Mouse (Mus musculus) midbrain, embryonic 15.5 days (tissue): Measurements from ENCODE around the gene Camta1. TPM values are rescaled to one million over a fixed set of nuclear protein-coding genes. Genes with fewer than 3 reads are reported as not detected.

Source experiments
- ATAC-seq: fragments of 200-750 bp; cut with Nextera tagmentation; replicated peaks from 2 replicates; pipeline ENCODE4 v1.8.0; 2017; ENCODE audit warnings: moderate TSS enrichment
- H3K27ac ChIP-seq: fragments of 300-500 bp; sonication (generic); 2 replicates; pipeline ENCODE4 v1.5.1; 2015; ENCODE audit warnings: mild to moderate bottlenecking, inconsistent platforms
- H3K27me3 ChIP-seq: fragments of 300-500 bp; sonication (generic); replicated peaks from 2 replicates; pipeline ENCODE4 v1.6.1; 2015; ENCODE audit warnings: inconsistent platforms
- H3K36me3 ChIP-seq: fragments of 300-500 bp; sonication (generic); replicated peaks from 2 replicates; pipeline ENCODE4 v1.6.1; 2015; ENCODE audit warnings: inconsistent platforms
- H3K4me1 ChIP-seq: fragments of 300-500 bp; sonication (generic); 2 replicates; pipeline ENCODE4 v1.6.1; 2015; ENCODE audit warnings: inconsistent platforms
- H3K4me2 ChIP-seq: fragments of 300-500 bp; sonication (generic); 2 replicates; pipeline ENCODE4 v1.6.1; 2015; ENCODE audit warnings: inconsistent platforms, mild to moderate bottlenecking, moderate library complexity
- H3K4me3 ChIP-seq: fragments of 300-500 bp; sonication (generic); 2 replicates; pipeline ENCODE4 v1.5.1; 2015; ENCODE audit warnings: mild to moderate bottlenecking, inconsistent platforms
- H3K9ac ChIP-seq: fragments of 300-500 bp; sonication (generic); 2 replicates; pipeline ENCODE4 v1.6.1; 2015; ENCODE audit warnings: mild to moderate bottlenecking, inconsistent platforms
- H3K9me3 ChIP-seq: fragments of 300-500 bp; sonication (generic); 2 replicates; pipeline ENCODE4 v1.6.1; 2016; ENCODE audit warnings: inconsistent platforms
- WGBS: fragments of 180-500 bp; shearing (Covaris S2); methylation state at CpG from one replicate; pipeline ENCODE4 v1.1.7; 2015; ENCODE audit warnings: mixed read lengths; 5-methylcytosine and 5-hydroxymethylcytosine counted together
- polyA plus RNA-seq: library from polyadenylated mRNA; unstranded; fragments of >200 nt; fragmentation: Nextera tagmentation; extraction: Ambion mirVana; gene quantifications from 2 replicates; pipeline ENCODE4 v1.2.1, GENCODE M21; 2015

Gene Camta1
- polyA plus RNA-seq, 1 experiment from 2014 or later: 156 TPM

DNA sequence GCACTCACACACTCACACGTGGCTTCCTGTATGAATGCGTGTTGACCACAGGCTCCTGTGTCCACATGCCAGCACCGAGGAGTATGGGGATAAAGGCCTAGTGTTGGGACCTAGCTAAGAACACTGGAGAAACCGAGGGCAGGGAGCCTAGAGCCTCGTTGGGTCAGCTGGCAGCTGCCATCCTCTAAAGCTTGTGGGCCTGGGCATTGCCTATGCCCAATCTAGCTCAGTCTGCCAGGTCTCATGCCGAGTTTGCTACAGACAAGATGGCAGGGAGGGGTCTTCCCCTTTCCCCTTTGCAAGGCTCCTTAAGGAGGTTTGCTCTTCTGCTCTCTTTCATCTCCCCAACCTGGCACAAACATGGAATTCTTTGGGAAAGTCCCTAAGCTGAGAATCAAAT, 555.9 kb downstream of the Camta1 start:
- H3K27me3 ChIP-seq: no peaks in the 10 kb centered on the region
- no peak overlapping the region for H3K4me2 ChIP-seq
- no peak overlapping the region for H3K9ac ChIP-seq
- H3K9me3 ChIP-seq: no peaks in the 10 kb centered on the region
- H3K4me3 ChIP-seq: no peak overlapping the region
- H3K4me1 ChIP-seq: peaks cover 27% of the 10 kb centered on the region
- H3K36me3 ChIP-seq: no peaks in the 10 kb centered on the region
- 85% methylated on average over 6 of the region's 6 CpGs for WGBS
- 0 out of 2 replicates have a peak overlapping the region, but pooled peaks have one; percentile 56 for H3K27ac ChIP-seq
- no peak for ATAC-seq

DNA sequence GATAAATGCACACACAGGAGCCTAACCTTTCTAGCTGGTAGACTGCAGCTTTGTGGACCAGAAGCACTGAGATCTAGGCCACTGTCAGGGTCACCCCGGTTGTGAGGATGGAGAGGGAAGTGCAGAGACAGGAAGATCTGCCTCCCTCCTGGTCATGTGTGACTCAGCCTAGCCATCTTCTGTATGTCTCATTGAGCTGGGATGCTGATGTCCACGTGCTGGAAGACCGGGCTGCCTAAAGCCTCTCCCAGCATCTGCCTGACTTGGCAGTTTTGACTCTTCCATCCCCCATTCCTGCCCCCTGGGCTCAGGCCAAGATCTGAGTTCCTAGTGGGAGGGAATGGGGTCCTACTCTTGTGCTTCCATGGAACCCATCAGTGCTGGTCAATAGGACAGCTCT, 557.7 kb downstream of the Camta1 start:
- no peak overlapping the region for H3K27ac ChIP-seq
- no peaks in the 10 kb centered on the region for H3K36me3 ChIP-seq
- no peaks in the 10 kb centered on the region for H3K27me3 ChIP-seq
- no peak for ATAC-seq
- H3K4me2 ChIP-seq: no peak overlapping the region
- 79% methylated on average over 3 of the region's 3 CpGs for WGBS
- H3K9ac ChIP-seq: no peak overlapping the region
- no peaks in the 10 kb centered on the region for H3K9me3 ChIP-seq
- H3K4me1 ChIP-seq: peaks cover 27% of the 10 kb centered on the region
- H3K4me3 ChIP-seq: no peak overlapping the region

DNA sequence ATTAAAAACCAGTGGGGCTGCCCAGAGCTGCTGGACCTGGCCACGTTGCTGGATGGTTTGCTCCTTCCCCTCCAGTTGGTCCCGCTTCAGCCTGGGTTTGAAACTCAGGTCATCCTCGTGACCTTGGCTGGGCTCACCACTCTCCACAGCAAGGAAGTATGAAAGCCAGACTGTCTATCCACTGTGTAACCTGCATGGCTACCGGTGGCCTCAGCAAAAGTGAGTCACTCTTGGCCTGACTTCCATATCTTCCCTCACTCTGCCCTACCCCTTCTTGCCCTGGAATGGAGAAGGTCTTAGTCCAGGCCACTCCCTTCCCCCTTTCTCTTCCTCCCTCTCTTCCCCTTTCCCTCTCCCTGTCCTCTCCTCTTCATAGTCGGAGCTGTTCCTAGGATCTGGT, 558.2 kb downstream of the Camta1 start:
- Histone ChIP-seq H3K4me3 (no peak overlapping the region), H3K9ac (no peak overlapping the region), H3K4me2 (no peak overlapping the region), H3K27ac (no peak overlapping the region), H3K4me1 (peaks cover 27% of the 10 kb centered on the region), H3K9me3 (no peaks in the 10 kb centered on the region), H3K27me3 (no peaks in the 10 kb centered on the region), H3K36me3 (no peaks in the 10 kb centered on the region)
- WGBS: 84% methylated on average over 5 of the region's 5 CpGs
- no peak for ATAC-seq

DNA sequence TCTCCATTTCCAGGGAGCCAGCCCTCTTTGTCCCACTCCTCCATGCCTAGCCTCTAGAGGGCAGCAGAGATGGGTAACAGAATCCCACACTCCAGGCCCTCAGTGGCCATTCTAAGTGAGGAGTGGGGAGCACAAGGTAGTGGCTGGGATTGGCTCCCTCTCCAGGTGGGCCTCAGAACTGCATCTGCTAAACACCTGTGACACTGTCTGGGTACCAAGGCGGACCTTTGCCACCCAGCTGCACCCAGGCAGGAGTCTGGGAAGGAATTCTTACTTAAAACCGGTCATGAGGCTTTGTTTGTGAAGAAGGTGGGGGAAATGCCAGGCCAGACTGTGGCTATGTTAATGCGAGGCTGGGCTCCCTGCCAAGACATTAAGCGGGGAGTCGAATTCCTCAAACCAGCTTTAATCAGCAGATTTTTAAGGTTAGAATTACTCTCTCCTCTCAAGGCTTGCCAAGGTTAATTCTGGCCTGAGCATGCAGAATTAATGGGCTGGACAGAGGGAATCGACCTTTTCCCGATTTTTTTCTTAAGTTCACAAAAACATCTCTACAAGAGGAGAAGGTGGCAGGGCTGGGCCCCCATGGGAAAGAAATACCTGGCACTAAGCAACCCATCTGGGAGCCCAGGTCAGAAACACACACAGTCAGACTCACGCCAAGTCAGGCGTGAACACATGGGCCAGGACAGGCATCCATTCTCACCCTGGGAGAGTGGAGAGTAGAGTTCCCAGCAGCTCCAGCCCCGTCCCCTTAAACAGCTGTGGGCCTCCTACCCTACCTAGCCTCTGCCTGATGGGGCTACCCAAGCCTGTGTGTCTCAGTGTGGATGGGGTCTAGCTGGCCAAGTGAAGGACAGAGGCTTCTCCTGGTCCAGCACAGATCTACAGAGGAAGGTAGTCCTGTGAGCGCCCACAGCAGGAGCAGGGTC, 559.2 kb downstream of the Camta1 start:
- no peaks in the 10 kb centered on the region for H3K36me3 ChIP-seq
- no peak overlapping the region for H3K9ac ChIP-seq
- ATAC-seq: peak; percentile 51
- no peaks in the 10 kb centered on the region for H3K9me3 ChIP-seq
- H3K27ac ChIP-seq: peak overlapping the region; percentile 37; the same call in 1 of the 2 replicates
- WGBS: 35% methylated on average over 11 of the region's 11 CpGs
- H3K4me2 ChIP-seq: no peak overlapping the region
- no peaks in the 10 kb centered on the region for H3K27me3 ChIP-seq
- peaks cover 27% of the 10 kb centered on the region for H3K4me1 ChIP-seq
- no peak overlapping the region for H3K4me3 ChIP-seq

DNA sequence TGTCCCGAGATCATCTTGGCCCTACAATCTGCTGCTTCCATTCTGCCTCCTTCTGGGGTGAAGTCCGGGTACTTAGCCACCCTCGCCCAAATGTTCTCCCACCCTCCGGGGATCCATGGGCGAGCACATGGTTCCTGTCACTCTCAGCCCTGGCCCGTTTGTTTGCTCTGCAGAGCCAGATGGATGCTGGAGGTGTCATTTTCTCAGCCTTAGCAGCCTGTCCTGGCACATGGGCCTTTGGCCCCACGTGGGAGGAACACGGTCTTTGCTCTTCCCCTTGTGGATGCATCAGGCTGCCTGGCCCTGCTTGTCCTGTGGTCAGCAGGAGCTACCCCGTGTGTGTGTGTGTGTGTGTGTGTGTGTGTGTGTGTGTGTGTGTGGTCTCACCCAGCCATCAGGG, 560.3 kb downstream of the Camta1 start:
- peaks cover 24% of the 10 kb centered on the region for H3K4me1 ChIP-seq
- no peak overlapping the region for H3K4me3 ChIP-seq
- H3K27ac ChIP-seq: no peak overlapping the region
- no peaks in the 10 kb centered on the region for H3K9me3 ChIP-seq
- H3K36me3 ChIP-seq: no peaks in the 10 kb centered on the region
- no peak overlapping the region for H3K9ac ChIP-seq
- H3K27me3 ChIP-seq: no peaks in the 10 kb centered on the region
- ATAC-seq: no peak
- 54% methylated on average over 9 of the region's 9 CpGs for WGBS
- H3K4me2 ChIP-seq: no peak overlapping the region

DNA sequence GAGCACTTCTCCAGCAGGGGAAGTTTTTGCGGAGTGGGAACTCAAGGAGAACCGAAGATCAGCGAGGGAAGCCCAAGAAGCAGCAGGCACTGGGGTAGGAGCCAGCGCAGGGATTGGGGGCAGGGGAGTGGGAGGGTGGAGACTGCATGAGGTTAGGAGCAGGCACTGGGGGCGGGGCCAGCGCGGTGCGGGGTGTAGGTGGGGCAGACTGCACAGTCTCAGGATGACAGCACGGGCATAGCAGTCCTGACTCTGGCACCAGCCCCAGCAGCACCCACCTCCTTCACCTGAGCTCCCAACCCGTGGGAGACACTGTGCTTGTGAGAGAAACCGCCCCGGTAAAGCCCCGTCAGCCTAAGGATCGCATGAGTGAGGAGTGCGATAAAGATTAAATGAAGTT, 561.0 kb downstream of the Camta1 start:
- no peaks in the 10 kb centered on the region for H3K36me3 ChIP-seq
- no peak overlapping the region for H3K4me3 ChIP-seq
- H3K27me3 ChIP-seq: no peaks in the 10 kb centered on the region
- no peak overlapping the region for H3K9ac ChIP-seq
- no peak overlapping the region for H3K27ac ChIP-seq
- H3K4me1 ChIP-seq: peaks cover 20% of the 10 kb centered on the region
- WGBS: 19% methylated on average over 15 of the region's 15 CpGs
- peak; percentile 51; the same call in 1 of the 2 replicates for ATAC-seq
- no peak overlapping the region for H3K4me2 ChIP-seq
- H3K9me3 ChIP-seq: no peaks in the 10 kb centered on the region

DNA sequence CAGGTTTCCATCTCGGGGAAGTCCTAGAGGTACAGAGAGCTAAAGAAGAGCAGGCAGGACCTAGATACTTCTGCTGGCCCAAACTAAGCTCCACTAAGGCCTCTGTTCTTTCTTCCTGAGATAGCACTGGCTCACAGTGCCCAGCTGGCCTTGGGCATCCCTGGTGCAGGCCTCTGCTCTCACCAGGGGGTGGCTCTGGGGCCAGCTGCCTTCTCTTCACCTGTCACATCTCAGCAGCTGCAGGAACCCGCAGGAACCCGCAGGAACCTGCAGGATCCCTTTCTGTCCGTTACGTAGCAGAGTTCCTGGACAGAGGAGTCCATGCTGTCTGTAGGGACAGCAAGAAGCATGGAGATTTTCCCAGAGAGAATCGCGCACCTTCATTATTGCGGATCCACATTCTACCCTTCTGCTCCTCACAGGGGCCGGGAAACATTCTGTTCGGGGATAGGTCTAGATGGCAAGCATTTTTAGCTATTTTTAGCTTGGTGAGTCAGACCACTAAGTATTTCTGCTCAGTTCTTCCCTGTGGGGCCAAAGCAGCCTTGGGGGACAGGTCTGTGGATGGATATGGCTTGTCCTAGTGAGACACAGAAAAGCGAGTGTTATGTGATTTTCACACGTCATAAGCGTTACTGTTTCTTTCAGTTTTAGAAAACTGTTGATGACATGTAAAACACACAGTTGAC, 566.0 kb downstream of the Camta1 start:
- Histone ChIP-seq H3K36me3 (no peaks in the 10 kb centered on the region), H3K4me2 (no peak overlapping the region), H3K9ac (no peak overlapping the region), H3K4me1 (peaks cover 4% of the 10 kb centered on the region), H3K4me3 (no peak overlapping the region), H3K27me3 (0 out of 2 replicates have a peak, but pooled peaks cover 3% of the 10 kb centered on the region), H3K9me3 (no peaks in the 10 kb centered on the region), H3K27ac (no peak overlapping the region)
- WGBS: 84% methylated on average over 13 of the region's 13 CpGs
- no peak for ATAC-seq

DNA sequence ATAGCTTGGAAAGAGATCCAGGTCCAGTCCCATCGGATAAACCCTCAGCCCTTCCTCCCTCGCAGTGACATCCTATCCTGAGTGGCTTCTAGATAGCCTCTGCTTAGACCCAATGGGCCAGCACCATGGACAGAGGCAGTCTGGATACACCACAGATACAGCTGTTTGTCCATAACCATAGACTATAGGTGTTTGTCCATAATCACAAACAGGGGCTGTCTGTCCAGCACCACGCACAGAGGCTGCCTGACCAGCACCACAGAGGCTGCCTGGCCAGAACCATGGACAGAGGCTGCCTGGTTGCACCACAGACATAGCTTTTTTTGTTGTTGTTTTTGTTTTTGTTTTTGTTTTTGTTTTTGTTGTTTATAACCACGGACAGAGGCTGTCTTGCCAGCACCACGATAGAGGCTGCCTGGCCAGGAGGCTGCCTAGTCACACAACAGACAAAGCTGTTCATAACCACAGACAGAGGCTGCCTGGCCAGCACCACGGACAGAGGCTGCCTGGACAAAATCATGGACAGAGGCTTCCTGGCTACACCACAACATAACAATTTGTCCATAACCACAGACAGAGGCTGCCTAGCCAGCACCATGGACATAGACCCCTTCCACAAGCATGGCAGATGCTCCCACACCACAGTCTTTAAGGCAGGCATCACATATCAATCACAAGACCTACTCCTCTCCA, 572.6 kb downstream of the Camta1 start:
- 70% methylated on average over 6 of the region's 6 CpGs for WGBS
- ATAC-seq: no peak
- H3K9ac ChIP-seq: no peak overlapping the region
- peaks cover 4% of the 10 kb centered on the region; the same call in 1 of the 2 replicates for H3K4me1 ChIP-seq
- H3K9me3 ChIP-seq: no peaks in the 10 kb centered on the region
- no peak overlapping the region for H3K4me3 ChIP-seq
- 0 out of 2 replicates have a peak, but pooled peaks cover 6% of the 10 kb centered on the region for H3K27me3 ChIP-seq
- no peak overlapping the region for H3K4me2 ChIP-seq
- H3K36me3 ChIP-seq: no peaks in the 10 kb centered on the region
- H3K27ac ChIP-seq: no peak overlapping the region

DNA sequence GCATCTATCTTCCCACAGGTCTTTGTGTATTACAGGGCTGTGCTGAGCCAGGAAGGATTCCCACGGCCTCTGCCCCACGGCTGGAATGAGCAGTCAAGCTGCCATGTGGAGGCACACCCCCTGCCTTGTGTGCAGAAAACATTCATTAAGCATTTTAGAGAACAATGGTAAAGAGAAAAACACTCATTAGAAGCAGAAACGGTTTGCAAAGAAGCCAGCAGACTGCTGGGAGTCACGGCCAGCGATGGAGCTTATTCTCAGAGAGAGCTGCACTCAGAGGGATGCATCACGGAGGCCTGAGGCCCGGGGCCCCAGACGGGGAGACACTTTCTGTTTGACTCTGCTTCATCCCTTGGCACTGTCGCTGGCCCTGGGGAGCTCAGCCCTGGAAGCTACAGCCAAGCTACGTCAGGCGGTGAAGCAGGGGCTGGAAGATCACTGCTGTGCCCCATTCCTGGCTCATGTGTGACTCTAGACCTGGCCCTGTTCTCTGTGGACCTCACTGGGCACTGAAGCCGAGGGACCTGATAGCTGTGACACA, 575.7 kb downstream of the Camta1 start:
- H3K9me3 ChIP-seq: no peaks in the 10 kb centered on the region
- no peak overlapping the region for H3K4me3 ChIP-seq
- H3K27ac ChIP-seq: no peak overlapping the region
- WGBS: 47% methylated on average over 12 of the region's 12 CpGs
- H3K4me2 ChIP-seq: no peak overlapping the region
- H3K27me3 ChIP-seq: peaks cover 5% of the 10 kb centered on the region; the same call in 1 of the 2 replicates
- H3K9ac ChIP-seq: no peak overlapping the region
- H3K4me1 ChIP-seq: peaks cover 15% of the 10 kb centered on the region
- ATAC-seq: no peak
- H3K36me3 ChIP-seq: no peaks in the 10 kb centered on the region

DNA sequence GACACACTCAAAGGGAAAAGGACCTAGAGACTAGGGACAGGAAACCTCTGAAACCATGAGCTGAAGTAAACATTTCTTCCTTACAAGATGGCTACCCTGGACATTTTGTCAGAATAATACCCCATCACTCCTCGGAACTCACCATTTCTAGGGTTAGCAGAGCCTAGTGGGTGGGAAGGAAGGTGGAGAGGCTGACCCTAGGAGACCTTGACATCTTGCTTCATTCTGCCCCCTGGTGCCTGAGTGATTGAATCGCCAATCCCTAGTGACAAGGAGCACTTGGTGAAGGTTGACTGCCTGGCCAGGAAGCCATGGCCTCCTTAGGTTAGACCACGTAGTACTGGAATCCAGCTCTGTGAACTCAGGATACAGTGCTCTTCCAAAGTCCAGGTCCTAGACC, 576.2 kb downstream of the Camta1 start:
- H3K27ac ChIP-seq: no peak overlapping the region
- H3K4me3 ChIP-seq: no peak overlapping the region
- H3K9me3 ChIP-seq: no peaks in the 10 kb centered on the region
- peaks cover 7% of the 10 kb centered on the region; the same call in 1 of the 2 replicates for H3K27me3 ChIP-seq
- H3K4me2 ChIP-seq: no peak overlapping the region
- no peak for ATAC-seq
- peaks cover 15% of the 10 kb centered on the region for H3K4me1 ChIP-seq
- 71% methylated on average over 3 of the region's 3 CpGs for WGBS
- no peak overlapping the region for H3K9ac ChIP-seq
- no peaks in the 10 kb centered on the region for H3K36me3 ChIP-seq

DNA sequence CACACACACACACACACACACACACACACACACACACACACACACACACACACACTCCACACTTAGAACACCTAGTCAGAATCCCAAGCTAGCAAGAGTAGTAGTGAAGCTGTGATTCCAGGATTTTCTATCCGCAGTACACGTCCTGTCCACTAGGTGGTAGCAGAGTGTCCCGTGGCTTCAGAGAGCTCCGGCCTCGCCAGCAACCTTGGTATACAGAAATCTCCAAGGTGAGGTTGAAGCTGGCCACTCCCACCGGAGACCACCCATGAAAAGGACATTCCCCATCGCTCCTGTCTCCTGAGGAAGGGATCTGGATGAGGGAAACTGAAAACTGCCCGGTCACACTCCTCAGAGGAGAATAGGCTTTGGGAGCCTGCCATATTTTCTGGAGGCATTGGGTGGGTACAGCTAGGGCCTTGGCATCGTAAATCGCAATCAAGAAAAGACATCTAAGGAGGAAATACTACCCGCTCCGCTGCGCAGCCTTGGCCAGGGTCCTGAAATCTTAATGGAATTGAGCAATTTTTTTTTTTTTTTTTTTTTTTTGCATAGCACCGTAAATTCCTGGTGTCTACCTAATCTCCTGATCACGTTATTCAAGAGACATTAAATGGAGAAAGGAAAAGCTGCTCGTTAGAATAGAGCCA, 578.5 kb downstream of the Camta1 start:
- Histone ChIP-seq H3K27ac (no peak overlapping the region), H3K9ac (no peak overlapping the region), H3K27me3 (peaks cover 12% of the 10 kb centered on the region; the same call in 1 of the 2 replicates), H3K4me2 (no peak overlapping the region), H3K4me1 (peaks cover 15% of the 10 kb centered on the region), H3K4me3 (no peak overlapping the region), H3K9me3 (no peaks in the 10 kb centered on the region), H3K36me3 (no peaks in the 10 kb centered on the region)
- ATAC-seq: no peak
- WGBS: 35% methylated on average over 16 of the region's 16 CpGs
